Mouse (Mus musculus) kidney, embryonic 14.5 days (tissue): ENCODE data around the gene Trim27. TPM values are rescaled to one million over a fixed set of nuclear protein-coding genes. Genes with fewer than 3 reads are reported as not detected.
A peak's percentile ranks its signal among the peaks of the same experiment; 100 is the strongest.

Experiments used
- ATAC-seq: fragments of 200-750 bp; cut with Nextera tagmentation; 2 replicates; pipeline ENCODE4 v1.8.0; 2017; ENCODE audit warnings: moderate number of reproducible peaks, mild to moderate bottlenecking, moderate TSS enrichment, moderate library complexity; ENCODE audit not compliant: low FRiP score, low TSS enrichment
- H3K27ac ChIP-seq: fragments of 300-500 bp; sonication (generic); 2 replicates; pipeline ENCODE4 v1.5.1; 2014; ENCODE audit warnings: low read depth, mild to moderate bottlenecking, low read length, moderate library complexity, mixed read lengths
- H3K27me3 ChIP-seq: fragments of 300-500 bp; sonication (generic); 2 replicates; pipeline ENCODE4 v1.6.1; 2014; ENCODE audit warnings: mild to moderate bottlenecking, low read length; ENCODE audit not compliant: control insufficient read depth, insufficient read depth
- H3K36me3 ChIP-seq: fragments of 300-500 bp; sonication (generic); 2 replicates; pipeline ENCODE4 v1.6.1; 2014; ENCODE audit warnings: low read length, mixed read lengths; ENCODE audit not compliant: control insufficient read depth, insufficient read depth
- H3K4me1 ChIP-seq: fragments of 300-500 bp; sonication (generic); 2 replicates; pipeline ENCODE4 v1.6.1; 2014; ENCODE audit warnings: low read length, mixed read lengths; ENCODE audit not compliant: control insufficient read depth, insufficient read depth
- H3K4me2 ChIP-seq: fragments of 300-500 bp; sonication (generic); replicated peaks from 2 replicates; pipeline ENCODE4 v1.6.1; 2014; ENCODE audit warnings: low read depth, mild to moderate bottlenecking, low read length
- H3K4me3 ChIP-seq: fragments of 300-500 bp; sonication (generic); 2 replicates; pipeline ENCODE4 v1.5.1; 2014; ENCODE audit warnings: mild to moderate bottlenecking, low read length
- H3K9ac ChIP-seq: fragments of 300-500 bp; sonication (generic); 2 replicates; pipeline ENCODE4 v1.6.1; 2014; ENCODE audit warnings: low read depth, mild to moderate bottlenecking, low read length, moderate library complexity
- H3K9me3 ChIP-seq: fragments of 300-500 bp; sonication (generic); 2 replicates; pipeline ENCODE4 v1.6.1; 2016; ENCODE audit warnings: low read length; ENCODE audit not compliant: control insufficient read depth
- WGBS: fragments of 180-500 bp; shearing (Covaris S2); extraction: QIAGEN DNeasy Blood & Tissue Kit; methylation state at CpG from one replicate; pipeline ENCODE4 v1.1.7; 2014; 5-methylcytosine and 5-hydroxymethylcytosine counted together
- polyA plus RNA-seq: library from polyadenylated mRNA; unstranded; fragments of >200 nt; fragmentation: Nextera tagmentation; extraction: Ambion mirVana; gene quantifications from 2 replicates; pipeline ENCODE4 v1.2.1, GENCODE M21; 2014

The Trim27 gene
- polyA plus RNA-seq, 1 experiment from 2014 or later: 164 TPM

- no peak overlapping the region; the same call in 1 of the 2 replicates for H3K27ac ChIP-seq
- WGBS: 78% methylated on average over 5 of the region's 5 CpGs
Measured at GRCm38 (mm10) chr13:21178364-21178763, 881 bp upstream of the Trim27 start.

GRCm38 (mm10) chr13:21179724-21180550, 692 bp downstream of the Trim27 start:
- Histone ChIP-seq H3K27me3 (no peaks in the 10 kb centered on the region), H3K36me3 (peaks cover 31% of the 10 kb centered on the region), H3K27ac (peak overlapping the region; percentile 92), H3K4me3 (peak overlapping the region; percentile 98), H3K4me2 (peak overlapping the region; percentile 81), H3K9me3 (no peaks in the 10 kb centered on the region), H3K9ac (peak overlapping the region; percentile 90), H3K4me1 (peaks cover 28% of the 10 kb centered on the region)
- ATAC-seq: peak; percentile 97
- WGBS: under 1% methylated on average over 70 of the region's 80 CpGs

More at GRCm38 (mm10) chr13:21178364-21178763, 881 bp upstream of the Trim27 start:
- no peak for ATAC-seq
- Histone ChIP-seq H3K9ac (no peak overlapping the region), H3K4me2 (peak overlapping the region; percentile 81; the same call in 1 of the 2 replicates), H3K36me3 (peaks cover 16% of the 10 kb centered on the region), H3K4me1 (peaks cover 28% of the 10 kb centered on the region), H3K27me3 (no peaks in the 10 kb centered on the region), H3K4me3 (no peak overlapping the region), H3K9me3 (no peaks in the 10 kb centered on the region)

- ATAC-seq: peak; percentile 34
- peak overlapping the region; percentile 90 for H3K9ac ChIP-seq
- H3K4me3 ChIP-seq: peak overlapping the region; percentile 98
- H3K27ac ChIP-seq: peak overlapping the region; percentile 92
- H3K4me2 ChIP-seq: peak overlapping the region; percentile 49
- peaks cover 28% of the 10 kb centered on the region for H3K4me1 ChIP-seq
- peaks cover 40% of the 10 kb centered on the region for H3K36me3 ChIP-seq
- no peaks in the 10 kb centered on the region for H3K9me3 ChIP-seq
- WGBS: under 1% methylated on average over 71 of the region's 71 CpGs
- H3K27me3 ChIP-seq: no peaks in the 10 kb centered on the region
Measured at GRCm38 (mm10) chr13:21180551-21181530, 1.6 kb downstream of the Trim27 start.

GRCm38 (mm10) chr13:21181996-21182395, 2.8 kb downstream of the Trim27 start:
- H3K4me1 ChIP-seq: peaks cover 28% of the 10 kb centered on the region
- H3K9me3 ChIP-seq: no peaks in the 10 kb centered on the region
- H3K36me3 ChIP-seq: peaks cover 50% of the 10 kb centered on the region
- H3K4me3 ChIP-seq: peak overlapping the region; percentile 98
- no peaks in the 10 kb centered on the region for H3K27me3 ChIP-seq
- no peak for ATAC-seq
- no peak overlapping the region for H3K27ac ChIP-seq
- 70% methylated on average over 7 of the region's 7 CpGs for WGBS
- H3K9ac ChIP-seq: peak overlapping the region; percentile 90; the same call in 1 of the 2 replicates
- H3K4me2 ChIP-seq: peak overlapping the region; percentile 49

DNA sequence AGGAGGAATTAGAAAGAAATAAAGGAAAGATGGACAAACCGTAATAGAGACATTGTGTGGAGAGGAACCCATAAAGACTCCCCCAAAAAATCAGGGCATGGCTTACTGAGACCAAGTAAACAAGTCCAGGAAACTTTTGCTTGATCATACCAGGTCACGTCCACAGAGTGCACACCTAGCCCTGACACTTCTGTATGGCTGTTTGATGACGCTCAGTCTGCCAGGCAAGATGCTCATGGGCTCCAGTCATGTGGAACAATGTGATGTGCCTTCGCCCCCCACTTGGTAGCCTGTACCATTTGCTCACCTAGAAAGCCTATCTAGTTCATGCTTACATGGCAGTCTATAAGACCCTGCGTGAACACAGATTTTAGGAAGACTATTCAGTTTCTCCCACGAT, 3.8 kb downstream of the Trim27 start:
- Histone ChIP-seq H3K4me3 (no peak overlapping the region), H3K9ac (no peak overlapping the region), H3K27me3 (no peaks in the 10 kb centered on the region), H3K27ac (no peak overlapping the region), H3K4me1 (peaks cover 28% of the 10 kb centered on the region), H3K36me3 (peaks cover 61% of the 10 kb centered on the region), H3K4me2 (no peak overlapping the region), H3K9me3 (no peaks in the 10 kb centered on the region)
- no peak for ATAC-seq
- 87% methylated on average over 6 of the region's 6 CpGs for WGBS

- H3K9me3 ChIP-seq: no peaks in the 10 kb centered on the region
- no peaks in the 10 kb centered on the region for H3K27me3 ChIP-seq
- H3K4me3 ChIP-seq: no peak overlapping the region
- peaks cover 22% of the 10 kb centered on the region for H3K4me1 ChIP-seq
- H3K27ac ChIP-seq: no peak overlapping the region
- H3K9ac ChIP-seq: no peak overlapping the region
- ATAC-seq: no peak
- WGBS: 93% methylated on average over 7 of the region's 7 CpGs
- H3K4me2 ChIP-seq: no peak overlapping the region
- peaks cover 67% of the 10 kb centered on the region for H3K36me3 ChIP-seq
Measured at GRCm38 (mm10) chr13:21183661-21184060, 4.4 kb downstream of the Trim27 start.

DNA sequence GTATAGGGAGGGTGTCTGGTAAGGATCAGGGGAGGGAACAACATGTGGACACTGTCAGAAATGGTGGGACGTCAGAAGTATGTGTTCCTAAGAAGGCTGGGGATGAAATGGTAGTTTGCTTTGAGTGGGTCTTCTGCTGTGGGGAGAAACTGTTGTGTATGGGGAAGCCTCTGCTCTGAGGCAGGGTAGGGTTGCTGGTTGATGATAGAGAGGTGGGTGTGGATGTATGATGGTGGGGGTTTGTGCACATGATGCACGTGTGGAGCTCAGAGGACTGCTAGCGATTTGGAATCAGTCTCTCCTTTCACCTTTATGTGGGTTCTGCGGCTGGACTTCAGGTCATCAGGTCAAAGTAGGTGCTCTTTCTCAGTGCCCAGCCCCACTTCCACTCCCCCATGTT, 6.3 kb downstream of the Trim27 start:
- Histone ChIP-seq H3K27me3 (no peaks in the 10 kb centered on the region), H3K4me3 (no peak overlapping the region), H3K9ac (no peak overlapping the region), H3K9me3 (no peaks in the 10 kb centered on the region), H3K36me3 (peaks cover 86% of the 10 kb centered on the region), H3K4me1 (peaks cover 15% of the 10 kb centered on the region), H3K27ac (no peak overlapping the region), H3K4me2 (no peak overlapping the region)
- 79% methylated on average over 4 of the region's 4 CpGs for WGBS
- ATAC-seq: no peak

- Histone ChIP-seq H3K27ac (no peak overlapping the region), H3K9me3 (no peaks in the 10 kb centered on the region), H3K4me2 (no peak overlapping the region), H3K9ac (no peak overlapping the region), H3K27me3 (no peaks in the 10 kb centered on the region), H3K4me3 (no peak overlapping the region), H3K4me1 (no peaks in the 10 kb centered on the region), H3K36me3 (peaks cover 35% of the 10 kb centered on the region)
- no peak for ATAC-seq
- WGBS: 67% methylated on average over 10 of the region's 10 CpGs
Measured at GRCm38 (mm10) chr13:21195406-21196228, 16.4 kb downstream of the Trim27 start.
